Mouse (Mus musculus): ENCODE measurements at regions not wholly inside any gene's neighbourhood (a gene's known extent, or its start where the extent isn't known, plus 50 kb on each side); places are given as distances from the start of the nearest gene placed in this dataset.
A peak's percentile ranks its signal among the peaks of the same experiment; 100 is the strongest.

- intact Hi-C loops (cut with DNase I): no loop called here
- DNase-seq (ENCODE audit: low spot score in 2 of 2): no peak
These were observed 200.7 kb upstream of the Six2 start for GRCm38 (mm10) chr17:85888568-85889398.

DNA sequence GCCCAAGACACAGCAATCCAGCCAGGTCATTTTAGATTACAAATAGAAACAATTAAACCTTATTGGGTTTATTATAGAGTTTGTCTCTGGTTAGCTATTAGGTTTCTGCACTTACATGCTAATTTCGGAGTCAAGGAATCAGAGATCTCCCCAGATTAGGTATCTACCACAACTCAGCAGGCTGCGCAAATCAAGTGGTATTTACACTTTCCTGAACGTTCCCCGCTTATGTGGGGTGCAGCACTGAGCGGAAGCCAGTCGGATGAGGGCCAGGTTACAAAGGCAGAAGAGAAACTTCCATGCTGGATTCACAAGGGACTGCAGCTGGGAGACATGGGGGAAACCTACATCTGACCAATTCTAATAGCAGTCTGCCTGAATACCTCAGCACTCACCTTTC, 198.6 kb upstream of the Six2 start:
- no peak for DNase-seq (ENCODE audit: low spot score in 2 of 2)

GRCm38 (mm10) chr17:85886237-85886636, 198.2 kb upstream of the Six2 start:
- intact Hi-C loops (cut with DNase I): no loop called here
- DNase-seq (ENCODE audit: low spot score in 2 of 2): no peak

More for the DNA sequence above, 198.6 kb upstream of the Six2 start:
- intact Hi-C loops (cut with DNase I): no loop called here

DNA sequence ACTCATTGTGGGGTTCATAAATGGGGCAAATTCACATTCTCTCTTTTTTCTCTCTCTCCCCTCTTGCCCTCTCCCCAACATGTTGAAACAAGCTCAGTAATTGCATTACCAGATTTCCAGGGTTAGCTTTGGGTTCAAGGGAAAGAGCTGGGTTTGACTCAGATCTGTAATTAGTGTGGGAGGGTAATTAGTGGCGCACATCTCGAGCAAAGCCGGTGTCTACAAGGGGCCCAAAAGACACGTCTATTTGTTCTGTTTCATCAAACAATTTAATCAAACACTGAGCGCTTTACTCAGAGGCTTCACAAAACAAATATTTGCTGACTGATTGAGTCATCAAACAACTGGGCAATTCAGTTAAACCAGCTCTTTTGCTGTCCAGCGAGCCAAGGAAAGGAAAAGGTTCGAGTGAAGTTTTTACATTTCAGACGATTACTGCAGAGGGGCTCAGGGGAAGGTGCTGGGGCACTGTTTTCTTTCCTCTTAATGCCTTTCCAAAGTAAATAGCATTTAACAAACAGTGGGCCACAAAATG, 193.6 kb upstream of the Six2 start:
- no peak for DNase-seq (ENCODE audit: low spot score in 2 of 2)
- intact Hi-C loops (cut with DNase I): no loop called here

GRCm38 (mm10) chr17:85881046-85881445, 193.0 kb upstream of the Six2 start:
- intact Hi-C loops (cut with DNase I): no loop called here
- no peak for DNase-seq (ENCODE audit: low spot score in 2 of 2)

DNA sequence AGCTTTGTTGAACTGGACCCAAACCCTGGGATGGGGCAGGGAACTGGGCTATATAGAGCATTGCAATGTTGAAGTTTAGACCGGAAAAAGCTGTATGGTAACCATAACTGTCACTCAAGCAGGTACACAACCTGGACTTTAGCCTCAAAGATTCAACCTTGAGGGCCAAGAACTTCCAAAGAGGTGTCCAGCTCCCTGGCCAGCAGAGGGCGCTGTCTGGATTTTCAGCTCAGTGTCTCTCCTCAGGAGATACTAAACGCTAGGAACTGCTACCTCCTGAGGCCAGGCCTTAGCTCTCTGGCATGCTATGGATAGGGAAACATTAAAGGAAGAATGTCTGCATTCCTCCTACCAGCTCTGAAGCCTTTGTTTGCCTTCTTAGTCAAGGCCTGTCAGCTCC, 189.4 kb upstream of the Six2 start:
- intact Hi-C loops (cut with DNase I): loop anchor here (5.0 kb wide), 1 partner anchor 185 kb away; no protein-coding TSS in a partner anchor
- DNase-seq (ENCODE audit: low spot score in 2 of 2): no peak

DNA sequence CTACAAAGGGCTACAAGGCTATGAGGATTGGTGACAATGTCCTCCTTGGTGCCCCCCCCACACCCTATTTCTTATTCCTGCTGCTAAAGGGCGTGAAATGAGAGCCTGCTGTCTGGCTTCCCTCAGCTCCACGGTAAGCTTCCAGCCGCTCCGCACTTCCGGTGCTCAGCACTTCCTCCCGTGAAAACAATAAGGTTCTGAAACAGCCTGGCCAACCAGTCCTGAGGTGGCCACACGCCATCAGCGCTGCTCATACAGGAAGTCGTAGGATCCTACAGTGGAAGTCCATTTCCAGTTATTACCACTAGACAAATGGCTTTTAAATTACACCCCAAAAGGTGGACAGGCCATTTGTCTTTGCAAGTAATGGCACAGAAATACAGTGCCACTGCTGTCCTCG, 188.8 kb upstream of the Six2 start:
- no peak for DNase-seq (ENCODE audit: low spot score in 2 of 2)

DNA sequence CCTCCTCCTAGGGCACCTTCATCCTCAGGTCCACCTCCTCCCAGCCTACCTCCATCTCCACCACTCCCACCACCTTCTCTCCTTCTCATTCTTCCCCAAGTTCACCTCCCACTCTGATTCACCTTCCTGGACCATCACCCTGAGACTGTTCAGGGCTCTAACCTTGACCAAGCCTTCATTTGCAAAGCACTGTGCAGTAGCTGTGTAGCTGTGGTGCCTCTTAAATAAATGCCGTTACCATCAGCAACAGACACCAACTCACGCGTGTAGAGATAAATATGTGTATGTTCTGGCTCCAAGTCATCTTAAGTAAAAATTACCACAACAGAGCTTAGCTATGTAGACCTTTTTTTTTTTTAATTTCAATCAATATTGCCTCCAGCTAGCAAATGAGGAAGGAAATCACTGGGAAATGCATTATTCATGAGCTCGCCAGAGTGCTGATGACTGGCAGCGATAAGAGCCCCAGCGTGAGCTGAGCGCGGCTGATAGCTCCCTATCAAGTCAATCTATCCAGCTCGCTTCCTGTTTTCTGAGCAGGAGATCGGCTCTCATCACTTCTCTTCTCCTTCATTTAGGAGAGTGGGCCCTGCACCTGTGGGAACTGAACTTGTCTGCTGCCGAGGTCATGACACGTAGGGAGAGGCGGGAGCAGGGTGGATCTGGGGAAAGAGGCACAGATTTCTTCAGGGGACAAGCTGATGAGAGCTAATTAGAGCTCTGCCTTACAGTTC, 185.9 kb upstream of the Six2 start:
- intact Hi-C loops (cut with DNase I): no loop called here
- peak in 1 of 2 experiments; percentile 15 for DNase-seq (ENCODE audit: low spot score in 2 of 2)

More for the DNA sequence above, 188.8 kb upstream of the Six2 start:
- intact Hi-C loops (cut with DNase I): loop anchor here (5.0 kb wide), 1 partner anchor 185 kb away; no protein-coding TSS in a partner anchor

GRCm38 (mm10) chr17:85872903-85873413, 184.9 kb upstream of the Six2 start:
- peak in 1 of 2 experiments; percentile 20 for DNase-seq (ENCODE audit: low spot score in 2 of 2)
- intact Hi-C loops (cut with DNase I): no loop called here

- intact Hi-C loops (cut with DNase I): no loop called here
- no peak for DNase-seq (ENCODE audit: low spot score in 2 of 2)
These were observed 182.3 kb upstream of the Six2 start for GRCm38 (mm10) chr17:85870406-85870805.

GRCm38 (mm10) chr17:85869179-85869578, 181.1 kb upstream of the Six2 start:
- intact Hi-C loops (cut with DNase I): no loop called here
- DNase-seq (ENCODE audit: low spot score in 2 of 2): no peak

- intact Hi-C loops (cut with DNase I): no loop called here
- DNase-seq (ENCODE audit: low spot score in 2 of 2): no peak
These were observed 180.0 kb upstream of the Six2 start for GRCm38 (mm10) chr17:85867945-85868616.

DNA sequence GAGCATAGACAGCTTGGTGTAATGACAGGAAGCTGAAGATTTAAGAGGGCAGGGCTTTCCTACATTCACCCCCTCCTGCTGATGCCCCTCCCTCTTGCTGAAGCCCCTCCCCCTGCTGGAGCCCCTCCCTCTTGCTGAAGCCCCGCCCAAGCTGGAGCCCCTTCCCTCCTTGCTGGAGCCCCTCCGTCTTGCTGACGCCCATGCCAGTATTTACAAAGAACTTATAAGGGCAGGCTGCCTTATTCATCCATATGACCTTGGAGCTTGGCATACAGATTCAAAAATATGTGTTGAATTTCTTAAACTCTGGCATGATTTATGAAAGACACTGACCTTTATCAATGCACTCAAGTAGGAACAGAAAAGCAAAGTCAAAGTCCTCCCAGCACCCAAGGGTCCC, 178.5 kb upstream of the Six2 start:
- intact Hi-C loops (cut with DNase I): no loop called here
- no peak for DNase-seq (ENCODE audit: low spot score in 2 of 2)

GRCm38 (mm10) chr17:85865940-85866339, 177.9 kb upstream of the Six2 start:
- intact Hi-C loops (cut with DNase I): no loop called here
- no peak for DNase-seq (ENCODE audit: low spot score in 2 of 2)

GRCm38 (mm10) chr17:85861328-85861727, 173.3 kb upstream of the Six2 start:
- DNase-seq (ENCODE audit: low spot score in 2 of 2): no peak
- intact Hi-C loops (cut with DNase I): no loop called here

GRCm38 (mm10) chr17:85860797-85861196, 172.7 kb upstream of the Six2 start:
- DNase-seq (ENCODE audit: low spot score in 2 of 2): no peak
- intact Hi-C loops (cut with DNase I): no loop called here

GRCm38 (mm10) chr17:85859926-85860707, 172.0 kb upstream of the Six2 start:
- no peak for DNase-seq (ENCODE audit: low spot score in 2 of 2)
- intact Hi-C loops (cut with DNase I): no loop called here

DNA sequence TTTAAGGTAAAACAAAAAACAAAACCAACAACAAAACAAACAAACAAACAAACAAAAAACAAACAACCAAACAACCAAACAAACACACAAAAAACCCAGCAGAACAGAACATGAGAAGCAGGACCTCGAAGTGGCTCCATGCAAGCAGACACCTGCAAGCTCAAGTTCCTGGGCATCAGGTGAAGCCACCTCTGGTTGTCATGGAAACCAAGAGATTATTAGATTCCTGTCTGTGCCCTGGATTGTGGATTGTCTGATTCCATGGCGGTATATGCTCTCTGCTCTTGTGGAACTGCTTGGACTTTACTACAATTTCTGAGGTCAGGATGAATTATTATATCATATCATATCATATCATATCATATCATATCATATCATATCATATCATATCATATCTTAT, 170.4 kb upstream of the Six2 start:
- DNase-seq (ENCODE audit: low spot score in 2 of 2): no peak

More for the DNA sequence above, 170.4 kb upstream of the Six2 start:
- intact Hi-C loops (cut with DNase I): no loop called here

All from left cerebral cortex, postnatal 25 days (tissue).